Mouse (Mus musculus) 3134 (cell line): ENCODE measurements around the gene Cdh10.

Experiments
- DNase-seq: peaks from one replicate; pipeline ENCODE4 v3.0.0-alpha.2; 2011; ENCODE audit warnings: low spot score; ENCODE audit not compliant: insufficient read length; ENCODE audit errors: extremely low read depth

The Cdh10 gene

DNA sequence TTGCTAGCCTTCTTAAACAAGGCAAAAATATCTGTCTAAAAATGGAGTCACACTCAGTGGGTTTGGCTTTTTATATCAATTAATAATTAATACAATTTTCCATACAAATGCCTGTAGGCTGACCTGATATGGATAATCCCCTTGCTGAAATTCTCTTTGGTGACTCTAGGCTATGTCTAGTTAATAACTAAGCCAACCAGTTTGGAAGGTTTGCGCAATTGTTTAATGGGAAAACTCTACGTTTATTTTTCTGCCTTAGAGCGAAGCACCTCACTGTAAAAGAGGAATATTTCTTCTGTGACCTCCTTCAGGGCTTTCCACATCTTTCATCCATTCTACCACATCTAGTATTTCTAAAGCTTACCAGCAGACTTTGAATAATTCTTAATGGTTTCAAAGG is 133.5 kb downstream of the Cdh10 start:
- DNase-seq: no peak

GRCm38 (mm10) chr15:18975041-18975440 is 156.3 kb downstream of the Cdh10 start:
- DNase-seq: no peak

GRCm38 (mm10) chr15:18984891-18985290 is 166.1 kb downstream of the Cdh10 start:
- DNase-seq: no peak

GRCm38 (mm10) chr15:18987671-18988070 is 168.9 kb downstream of the Cdh10 start:
- no peak for DNase-seq

- DNase-seq: no peak
Observed at GRCm38 (mm10) chr15:18993512-18993911, 174.8 kb downstream of the Cdh10 start.

DNA sequence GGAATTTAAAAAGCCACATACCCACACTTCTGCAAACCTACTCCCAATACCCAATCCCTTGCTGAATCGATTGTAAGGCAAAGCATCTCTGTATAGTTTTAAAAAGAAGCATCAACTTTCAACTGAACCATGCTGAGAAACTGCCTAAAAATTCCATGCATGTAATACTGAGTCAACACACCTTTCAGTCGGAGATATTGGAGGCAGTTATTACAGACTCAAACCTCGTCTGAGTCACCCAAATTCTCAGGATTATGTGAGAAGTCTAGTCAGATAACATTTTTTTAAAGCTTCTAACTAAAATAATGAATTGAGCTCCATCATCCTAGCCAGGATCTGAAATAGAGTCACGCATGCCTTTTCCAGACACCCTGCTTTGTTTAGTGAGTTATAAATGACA is 175.5 kb downstream of the Cdh10 start:
- DNase-seq: no peak

DNA sequence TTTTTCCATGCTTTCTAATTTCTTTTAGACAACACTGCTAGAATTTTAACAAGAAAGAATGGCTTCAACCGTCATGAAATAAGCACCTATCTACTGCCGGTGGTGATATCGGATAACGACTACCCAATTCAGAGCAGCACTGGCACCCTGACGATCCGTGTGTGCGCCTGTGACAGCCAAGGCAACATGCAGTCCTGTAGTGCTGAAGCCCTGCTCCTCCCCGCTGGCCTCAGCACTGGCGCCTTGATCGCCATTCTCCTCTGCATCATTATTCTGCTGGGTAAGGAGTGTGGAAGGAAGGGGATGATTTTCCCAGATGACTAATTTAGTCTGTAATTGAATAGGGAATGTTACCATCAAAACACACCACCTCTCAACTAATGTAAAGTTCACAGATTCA is 192.1 kb downstream of the Cdh10 start:
- DNase-seq: no peak

DNA sequence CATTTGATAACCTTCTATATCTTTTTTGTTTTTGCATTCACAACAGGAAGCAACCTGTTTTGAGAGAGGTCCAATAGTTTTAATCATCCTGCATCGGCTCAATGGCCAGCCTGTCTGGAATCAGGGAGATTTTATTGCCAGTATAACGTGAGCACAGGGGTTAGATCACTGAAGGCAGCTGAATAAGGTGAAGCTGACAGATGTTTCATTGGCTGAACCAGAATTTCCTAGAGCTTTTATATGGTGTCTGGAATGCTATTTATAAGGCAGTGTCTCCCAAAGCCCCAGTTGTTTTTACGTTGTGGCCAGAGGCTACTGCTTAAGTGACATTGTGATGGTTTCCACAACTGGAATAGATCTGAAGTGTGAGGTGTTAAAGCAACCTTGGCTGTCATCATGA is 214.2 kb downstream of the Cdh10 start:
- no peak for DNase-seq

DNA sequence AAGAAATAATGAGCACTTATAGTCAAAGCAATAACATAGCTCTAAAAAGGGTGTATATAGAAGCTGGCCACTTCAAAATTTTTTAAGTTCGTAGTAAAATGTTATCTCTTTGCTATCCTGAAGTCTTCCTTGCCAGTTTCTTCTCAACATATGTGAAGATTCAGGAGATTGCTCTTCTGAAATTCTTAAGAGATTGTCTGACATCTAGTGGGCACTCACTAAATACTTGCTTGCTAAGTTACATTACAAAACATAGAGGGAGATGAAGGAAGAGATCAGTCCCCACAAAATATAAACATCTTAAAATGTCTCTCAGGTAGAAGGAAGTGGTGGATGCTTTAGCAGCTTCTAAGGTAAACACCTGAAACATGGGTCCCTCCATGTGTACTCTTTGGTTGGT is 221.3 kb downstream of the Cdh10 start:
- no peak for DNase-seq
